Mouse (Mus musculus) kidney, postnatal 36 days (tissue): ENCODE measurements around the gene Nhsl2.
A peak's percentile ranks its signal among the peaks of the same experiment; 100 is the strongest.
"Not testable (repeated sequence)": the region's sequence is repeated elsewhere in the genome, so short reads cannot be mapped to it uniquely, and the experiment has no call there.

ENCODE experiments used
- DNase-seq, 2 experiments: peaks; one replicate each; pipeline ENCODE4 v3.0.0; 2021 to 2022; ENCODE audit warnings: mixed read lengths in 2 of 2

The Nhsl2 gene

GRCm38 (mm10) chrX:101849281-101849821 lies at the start of gene Nhsl2:
TSS of gene Nhsl2 (plus strand) at chrX:101849385.
- DNase-seq, result peak; percentile 67 to 74

DNA sequence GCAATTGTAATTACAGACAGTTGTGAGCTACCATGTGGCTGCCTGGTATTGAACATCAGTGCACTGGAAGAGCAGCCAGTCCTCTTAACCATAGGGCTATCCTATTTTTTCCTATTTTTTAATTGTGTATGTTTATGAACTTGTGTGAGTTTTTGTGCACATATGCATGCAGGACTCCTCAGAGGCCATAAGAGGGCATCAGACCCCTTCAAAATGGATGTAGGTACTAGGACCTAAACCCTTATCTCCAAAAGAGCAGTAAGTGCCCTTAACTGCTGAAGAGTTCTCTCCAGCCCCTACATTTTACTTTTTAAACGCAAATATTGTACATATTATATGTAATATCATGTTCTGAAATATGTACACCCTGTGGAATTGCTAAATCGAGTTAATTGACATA lies 43.7 kb upstream of the Nhsl2 start:
- peak; percentile 4 to 31 for DNase-seq

- DNase-seq, result no peak
Observed at GRCm38 (mm10) chrX:101811750-101812149, 37.4 kb upstream of the Nhsl2 start.

GRCm38 (mm10) chrX:101819163-101819562 lies 30.0 kb upstream of the Nhsl2 start:
- DNase-seq, result peak; percentile 6 to 27

DNA sequence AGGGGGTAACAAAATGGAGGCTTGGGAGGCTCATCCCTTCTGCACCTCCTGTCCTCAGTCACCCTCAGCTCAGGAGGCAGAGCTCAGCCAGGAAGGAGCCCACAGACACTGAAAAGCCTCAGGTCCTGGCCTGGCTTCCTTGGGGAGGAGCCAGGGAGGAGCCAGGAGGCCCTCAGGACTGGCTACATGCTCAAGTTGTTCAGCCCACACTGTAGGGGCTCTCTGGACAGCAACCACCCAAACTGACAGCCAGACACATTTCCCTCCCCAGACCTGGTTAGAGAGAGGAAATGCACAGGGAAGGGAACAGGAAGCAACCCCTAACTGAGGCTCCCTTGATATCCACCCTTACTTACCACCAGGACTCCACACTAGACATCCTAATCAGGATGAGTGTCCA lies 29.2 kb upstream of the Nhsl2 start:
- not testable (repeated sequence) for DNase-seq

- peak; percentile 32 to 54 for DNase-seq
Observed at GRCm38 (mm10) chrX:101847191-101847795, 1.9 kb upstream of the Nhsl2 start.

- peak; percentile 1 to 57 for DNase-seq
Observed at GRCm38 (mm10) chrX:101849901-101850551, 841 bp downstream of the Nhsl2 start.

DNA sequence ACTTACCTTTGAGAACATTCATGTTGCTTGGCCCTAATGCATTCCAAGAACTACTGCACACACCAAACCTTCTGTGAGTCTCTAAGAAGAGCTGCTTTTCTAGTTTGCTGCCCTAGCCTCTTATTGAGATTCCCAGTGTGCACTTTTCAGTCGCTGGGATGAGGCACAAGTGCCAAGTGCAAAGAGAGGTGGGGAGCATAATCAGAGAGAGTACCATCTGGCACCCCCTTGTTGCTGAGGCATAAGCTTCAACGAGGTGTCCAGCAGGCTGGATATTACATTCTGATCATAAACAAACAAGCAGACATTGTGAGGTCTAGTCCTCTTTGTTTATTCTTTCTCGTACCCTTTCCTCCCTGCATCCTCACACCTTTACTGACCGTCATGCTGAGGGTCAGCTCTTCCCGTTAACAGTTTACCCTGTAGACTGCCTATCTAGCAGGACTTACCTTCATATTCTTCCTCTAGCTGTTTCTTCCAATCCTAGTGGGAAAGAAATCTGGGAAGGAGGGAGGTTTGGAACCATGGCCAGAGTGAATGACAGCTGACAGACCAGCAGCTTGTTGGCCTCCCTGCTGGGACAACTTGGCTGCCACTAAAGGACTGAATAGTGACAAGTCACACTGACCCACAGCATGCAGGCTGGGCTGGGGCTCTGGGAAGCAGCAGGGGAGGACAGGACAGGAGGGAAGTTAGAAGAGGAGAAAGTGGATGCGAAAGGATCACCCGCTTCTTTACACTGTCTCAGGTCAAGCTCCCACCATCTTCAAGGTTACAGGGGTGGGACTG lies 2.6 kb downstream of the Nhsl2 start:
- DNase-seq, result no peak

DNA sequence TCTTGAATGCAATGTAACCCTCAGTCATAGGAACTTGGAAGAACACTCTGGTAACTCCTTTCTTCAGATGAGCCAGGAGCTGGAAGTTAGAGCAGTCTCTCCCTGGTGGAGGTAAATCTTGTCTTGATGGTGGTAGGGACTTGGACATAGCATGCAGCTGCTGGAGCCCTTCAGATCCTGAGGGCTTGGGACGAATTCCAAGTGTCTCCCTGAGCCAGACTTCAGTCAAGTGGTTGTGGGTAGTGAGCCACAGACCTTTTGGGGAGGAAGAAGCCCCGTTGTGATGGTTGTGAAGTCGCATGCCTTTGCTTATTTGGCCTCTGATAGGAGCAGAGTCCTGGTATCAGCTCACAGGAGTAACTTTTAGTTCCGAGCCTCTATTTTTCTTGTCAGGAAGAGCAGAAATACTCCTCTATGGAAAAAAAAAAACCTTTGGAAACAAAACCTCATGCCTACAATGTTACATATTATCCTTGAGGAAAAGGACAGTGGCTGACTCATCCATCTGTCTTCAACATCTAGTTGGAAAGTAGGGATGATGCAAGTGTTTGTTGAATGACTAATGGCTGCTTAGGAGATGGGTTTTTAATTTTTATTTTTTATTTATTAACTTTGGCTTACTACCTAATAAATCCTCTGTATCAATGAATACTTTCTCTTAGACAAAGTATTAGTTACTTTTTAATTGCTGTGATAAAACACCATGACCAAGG lies 14.6 kb downstream of the Nhsl2 start:
- no peak for DNase-seq

DNA sequence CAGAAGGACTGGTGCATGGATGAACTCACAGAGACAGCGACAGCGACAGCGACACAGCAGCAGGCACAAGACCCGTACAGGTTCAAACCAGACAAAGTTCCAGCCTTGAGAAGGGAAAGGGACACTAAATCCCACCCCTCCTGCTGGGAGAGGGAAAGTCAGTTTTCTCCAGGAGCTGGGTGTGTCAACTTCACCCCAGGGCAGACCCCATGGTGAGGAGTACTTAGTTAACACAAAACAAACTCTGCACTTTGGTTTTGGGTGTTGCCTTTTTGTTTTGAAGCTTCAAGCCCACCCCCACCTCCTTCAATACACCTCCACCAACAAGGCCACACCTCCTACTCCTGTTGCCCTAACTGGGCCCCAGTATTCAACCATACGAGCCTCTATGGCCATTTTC lies 15.6 kb downstream of the Nhsl2 start:
- DNase-seq, result no peak

GRCm38 (mm10) chrX:101874147-101874546 lies 25.0 kb downstream of the Nhsl2 start:
- DNase-seq, result no peak

DNA sequence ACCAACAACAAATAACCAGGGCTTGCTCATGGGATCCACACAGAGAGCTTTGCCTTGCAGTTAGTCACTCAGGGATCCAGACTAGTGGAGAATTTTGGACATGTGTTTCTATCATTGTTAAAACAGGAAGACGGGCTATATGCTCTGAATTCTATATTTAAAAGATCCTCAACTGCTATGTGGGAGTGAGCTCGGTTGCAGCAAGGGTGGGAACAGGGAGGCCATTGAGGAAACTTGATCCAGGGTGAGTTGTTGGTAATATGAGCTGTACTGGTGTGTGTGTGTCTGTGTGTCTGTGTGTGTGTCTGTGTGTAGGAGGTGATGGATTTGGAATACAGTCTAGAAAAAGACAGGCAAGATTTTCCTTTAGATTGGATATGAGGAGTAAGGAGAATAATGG lies 25.7 kb downstream of the Nhsl2 start:
- no peak for DNase-seq

- DNase-seq, result no peak
Observed at GRCm38 (mm10) chrX:101876136-101876535, 27.0 kb downstream of the Nhsl2 start.

GRCm38 (mm10) chrX:101877840-101878239 lies 28.7 kb downstream of the Nhsl2 start:
- DNase-seq, result no peak

DNA sequence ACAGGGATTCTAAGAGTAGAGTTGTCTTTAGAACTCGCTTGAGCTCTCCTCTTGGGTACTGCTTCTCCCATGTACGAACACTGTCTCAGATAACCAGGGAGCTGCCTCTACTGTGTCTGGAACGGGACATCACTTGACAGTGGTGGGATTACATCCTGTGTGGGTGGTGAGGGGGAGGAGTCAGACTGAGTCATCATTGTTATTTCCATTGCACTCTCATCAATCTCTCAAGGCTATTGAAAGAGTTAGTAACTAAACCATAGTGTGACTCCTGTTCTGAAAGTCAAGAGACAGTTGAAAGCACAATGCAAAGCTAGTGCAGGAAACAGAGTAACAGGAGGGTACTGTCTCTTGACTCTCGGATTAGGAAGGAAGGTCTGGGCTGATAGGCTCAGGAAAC lies 29.4 kb downstream of the Nhsl2 start:
- DNase-seq, result no peak

DNA sequence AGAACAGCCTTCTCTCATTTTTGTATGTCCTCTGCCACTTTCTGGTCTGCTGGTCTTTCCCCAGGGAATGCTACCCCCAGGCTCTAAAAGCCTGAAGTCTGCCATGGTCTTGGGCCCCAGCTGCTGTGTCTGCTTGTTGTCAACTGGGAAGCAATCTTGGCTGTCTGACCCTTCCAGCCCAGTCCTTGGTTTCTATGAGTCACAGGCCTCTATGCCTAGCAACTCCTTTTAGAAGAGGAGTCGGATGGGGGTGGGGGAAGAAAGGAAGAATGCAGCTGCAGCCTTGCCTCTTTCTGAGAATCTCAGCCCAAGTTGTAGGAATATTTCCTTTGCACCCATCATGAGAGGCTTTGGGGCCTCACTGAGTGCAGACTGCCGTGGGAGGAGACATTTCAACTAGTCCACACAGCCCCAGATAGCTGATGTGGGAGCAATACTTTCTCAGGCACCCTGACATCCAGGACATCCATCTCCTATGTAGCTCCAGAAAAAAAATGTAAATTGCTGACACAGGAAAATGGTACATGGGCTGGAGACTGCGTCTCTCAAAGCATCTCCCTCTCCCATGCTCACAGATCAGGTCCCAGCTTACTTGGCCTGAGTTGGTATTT lies 33.1 kb downstream of the Nhsl2 start:
- no peak for DNase-seq

- peak; percentile 65 to 69 for DNase-seq
Observed at GRCm38 (mm10) chrX:101889384-101889783, 40.2 kb downstream of the Nhsl2 start.

DNA sequence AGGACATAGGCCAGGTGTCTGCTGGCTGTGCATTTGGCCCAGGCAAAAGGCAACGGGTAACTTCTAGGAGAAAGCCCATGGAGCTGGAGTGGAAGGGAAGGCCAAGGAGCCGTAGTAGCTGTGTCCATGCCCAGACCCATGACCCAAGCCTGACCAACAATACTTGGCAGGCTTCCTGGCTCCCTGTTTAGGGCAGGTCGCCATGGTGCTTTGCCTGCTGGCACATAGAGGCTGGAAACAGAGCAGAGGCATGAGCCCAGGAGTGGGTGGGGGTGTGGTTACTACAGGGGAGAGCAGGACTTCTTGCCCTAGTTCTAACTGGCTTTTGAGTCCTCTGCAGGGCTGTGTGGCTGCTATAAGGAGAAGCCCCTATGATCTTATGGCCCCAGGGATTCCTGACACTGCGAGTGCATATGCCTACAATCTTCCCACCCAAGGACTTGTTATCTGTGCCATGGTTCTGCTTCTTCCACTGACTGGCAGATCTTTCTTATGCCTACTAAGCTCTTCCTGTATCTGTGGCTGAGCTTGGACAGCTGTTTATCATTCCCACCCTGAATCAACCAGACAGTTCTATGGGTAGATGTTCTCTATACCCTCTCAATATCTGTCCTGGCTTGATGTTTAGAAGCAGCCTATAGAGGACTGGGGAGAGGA lies 40.8 kb downstream of the Nhsl2 start:
- DNase-seq, result peak; percentile 78 to 81

DNA sequence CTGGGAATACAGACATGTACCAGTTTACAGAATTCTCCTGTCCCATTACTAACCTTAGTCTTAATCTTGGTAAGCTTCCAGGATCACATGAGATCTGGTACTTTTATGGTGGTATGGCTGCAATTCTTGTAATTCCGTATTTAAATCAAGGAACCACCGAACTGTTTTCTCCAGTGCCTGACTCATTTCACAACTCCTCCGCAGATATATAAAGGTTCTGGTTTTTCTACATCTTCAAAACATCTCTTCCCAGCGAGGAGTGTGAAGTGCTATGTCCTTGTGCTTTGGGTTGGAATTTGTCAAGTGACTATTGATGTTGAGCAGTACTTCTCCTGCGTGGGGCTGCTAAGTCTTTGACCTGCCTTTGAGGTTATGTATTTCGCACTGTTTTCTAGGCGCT lies 44.6 kb downstream of the Nhsl2 start:
- DNase-seq, result no peak

GRCm38 (mm10) chrX:101898341-101898740 lies 49.2 kb downstream of the Nhsl2 start:
- peak; percentile 7 to 12 for DNase-seq

DNA sequence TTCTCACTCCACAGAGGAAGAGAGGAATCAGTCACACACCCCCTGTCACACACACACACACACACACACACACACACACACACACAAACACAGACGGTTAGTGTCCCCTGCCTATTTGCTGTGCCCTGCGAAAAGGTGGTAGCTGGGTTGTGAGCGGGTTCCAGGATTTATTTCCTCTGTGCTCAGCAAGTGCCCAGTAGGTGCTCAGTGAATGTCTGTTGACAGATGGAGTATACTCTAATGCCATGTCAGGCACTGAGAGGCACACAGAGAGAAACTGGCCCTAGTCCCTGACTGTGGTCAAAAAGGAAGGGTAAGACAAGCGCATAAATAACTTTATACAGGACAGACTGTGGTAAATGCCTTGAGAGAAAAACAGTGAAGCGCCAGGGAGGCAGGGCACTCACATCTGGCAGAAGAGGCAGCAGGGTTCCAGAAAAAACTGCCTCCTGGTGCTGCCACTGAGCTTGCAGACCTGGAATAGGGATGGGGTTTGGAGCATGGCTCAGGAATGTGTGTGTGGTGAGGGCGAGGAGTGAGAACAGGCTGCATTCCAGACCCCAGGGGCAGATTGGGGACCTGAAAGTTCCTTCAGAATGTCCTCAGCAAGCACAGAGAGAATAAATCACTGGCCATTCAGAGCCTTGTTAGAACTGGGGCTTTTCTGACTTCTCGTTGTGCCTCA lies 52.8 kb downstream of the Nhsl2 start:
- peak; percentile 8 to 20 for DNase-seq
